Comparison of ENCODE assay signal across 8 mouse cellular contexts in the genomic region with DNA sequence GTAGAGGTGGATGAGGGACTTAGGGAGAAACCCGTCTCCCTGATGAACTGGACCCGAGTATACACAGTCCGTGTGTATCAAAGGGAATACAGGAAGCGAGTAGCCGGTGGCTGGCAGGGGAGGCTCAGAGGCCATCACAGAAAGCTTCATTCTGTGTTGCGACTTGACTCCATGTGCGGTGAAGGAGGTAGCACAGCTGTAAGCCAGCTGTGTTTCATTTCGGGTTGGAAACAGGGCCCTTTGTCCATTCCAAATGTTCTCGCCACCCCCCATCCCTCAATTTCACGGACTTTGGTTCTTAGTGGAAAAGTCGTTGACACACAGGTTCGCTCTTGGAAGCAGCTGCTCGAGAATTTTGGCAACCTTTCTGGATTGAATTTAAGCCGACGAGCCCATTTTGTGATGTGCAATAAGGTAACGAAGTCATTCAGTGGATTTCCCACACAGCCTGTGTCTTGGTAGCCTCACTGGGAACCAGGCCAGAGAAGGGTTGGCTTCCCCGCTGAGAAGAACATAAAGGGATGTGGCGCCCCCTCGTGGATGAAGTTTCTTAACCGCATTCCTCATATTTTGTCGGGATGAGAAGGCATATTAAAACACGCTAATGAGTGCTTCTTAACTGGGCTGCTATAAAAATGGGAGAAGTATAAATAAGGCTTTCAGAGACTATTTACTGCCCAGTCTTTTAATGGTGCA. TPM values are rescaled to one million over a fixed set of nuclear protein-coding genes. Genes with fewer than 3 reads are reported as not detected.
DNase-seq lines count a peak whose midpoint lies in the region; ATAC-seq and TF ChIP-seq lines count a peak whose summit lies in the region.

No protein-coding gene starts in this region.

- H3K9me3 ChIP-seq in midbrain, embryonic 10.5 days (replicated peaks): no peaks in the 10 kb centered on the region

- TF ChIP-seq POLR2A in small intestine, adult 2 months (IDR thresholded peaks at IDR 0.05; ENCODE audit: low read depth, low read length): no peak

- WGBS in midbrain, embryonic 10.5 days: 49% methylated on average over 22 of the region's 22 CpGs
- 48% methylated on average over 22 of the region's 22 CpGs for WGBS in small intestine, adult 2 months

- H3K36me3 ChIP-seq in midbrain, embryonic 10.5 days: no peaks in the 10 kb centered on the region
- no peaks in the 10 kb centered on the region for H3K36me3 ChIP-seq in small intestine, adult 2 months (ENCODE audit: control insufficient read depth, insufficient read depth, low read length)

- H3K27me3 ChIP-seq in midbrain, embryonic 10.5 days (ENCODE audit: low read depth, poor library complexity, severe bottlenecking): no peaks in the 10 kb centered on the region
- H3K27me3 ChIP-seq in small intestine, adult 2 months (ENCODE audit: control insufficient read depth, insufficient read depth, low read length): no peaks in the 10 kb centered on the region

- H3K4me1 ChIP-seq in midbrain, embryonic 10.5 days: peaks cover 7% of the 10 kb centered on the region
- no peaks in the 10 kb centered on the region for H3K4me1 ChIP-seq in small intestine, adult 2 months (ENCODE audit: control insufficient read depth, insufficient read depth, insufficient read length, low read length)

- H3K4me3 ChIP-seq in left cerebral cortex, adult 2 months: peak overlapping the region; percentile 40
- H3K4me3 ChIP-seq in midbrain, embryonic 10.5 days: no peak overlapping the region
- peak overlapping the region; percentile 16; the same call in 1 of the 2 replicates for H3K4me3 ChIP-seq in small intestine, adult 2 months (ENCODE audit: low read depth, low read length)

- DNase-seq in adrenal gland, postnatal 14 days: peak; percentile 94
- DNase-seq in embryo, embryonic 10.5 days (ENCODE audit: low spot score): peak; percentile 94
- peak; percentile 57 for DNase-seq in gastrocnemius, postnatal 25 days
- peak; percentile 37 for DNase-seq in induced T-regulatory cell, adult 2 months (ENCODE audit: low read depth)
- peak; percentile 84 to 91 for DNase-seq in left cerebral cortex, adult 2 months (ENCODE audit: extremely low spot score in 1 of 2, low spot score in 2 of 2)
- peak; percentile 75 for DNase-seq in midbrain, embryonic 10.5 days (ENCODE audit: low spot score)

- no peak for ATAC-seq in monocyte, adult 5-6 weeks (replicated peaks; ENCODE audit: insufficient number of reproducible peaks, low FRiP score, low TSS enrichment, poor library complexity, severe bottlenecking)

- H3K27ac ChIP-seq in left cerebral cortex, adult 2 months: no peak overlapping the region
- H3K27ac ChIP-seq in midbrain, embryonic 10.5 days (replicated peaks): no peak overlapping the region
- H3K27ac ChIP-seq in small intestine, adult 2 months (ENCODE audit: insufficient read depth, low read depth, low read length): no peak overlapping the region

- intact Hi-C loops in left cerebral cortex, adult 2 months (cut with DNase I): loop anchor here (1.0 to 5.0 kb wide), 3 partner anchors 39 to 237 kb away; partner anchors contain the start of gene Pakap

- TF ChIP-seq CTCF in left cerebral cortex, adult 2 months (IDR thresholded peaks at IDR 0.05): peak; percentile 73
- TF ChIP-seq CTCF in small intestine, adult 2 months (IDR thresholded peaks at IDR 0.05; ENCODE audit: extremely low read depth, insufficient read length, insufficient replicate concordance, low read depth, low read length): peak; percentile 59; the same call in 1 of the 2 replicates

RNA-seq across cellular contexts. Expression of gene Pakap, which starts 39.4 kb away (rescaled TPM):
- 38.0 and 45.8 TPM in 2 replicates for total RNA-seq in adrenal gland, postnatal 14 days (2021)
- 1 to 10 TPM; 6.7 to 7.0 TPM for total RNA-seq in gastrocnemius, postnatal 25 days (2021)
- total RNA-seq in left cerebral cortex, adult 2 months (2021): 10 to 100 TPM; 19.8 to 20.4 TPM
- polyA plus RNA-seq in midbrain, embryonic 10.5 days (2016; fragmentation: Nextera tagmentation; extraction: Ambion mirVana): 22.8 and 26.9 TPM in 2 replicates
- 0.22 and 0.30 TPM in 2 replicates for polyA plus RNA-seq in small intestine, adult 2 months (2012; rRNA removed)
- 0.29 TPM in 1 of 3 replicates, not detected in the others for total RNA-seq in monocyte, adult 5-6 weeks (2017)

Comparison
In these comparisons a context has a peak if more than half of its experiments do, and no peak if none do; other contexts are left out.
1. DNase-seq: peak in every context shown above with its lines; median percentile 94 in adrenal gland, postnatal 14 days; 94 in embryo, embryonic 10.5 days; 88 in left cerebral cortex, adult 2 months; 75 in midbrain, embryonic 10.5 days; 57 in gastrocnemius, postnatal 25 days; 37 in induced T-regulatory cell, adult 2 months.